Mouse (Mus musculus) colon, adult 2 months (tissue): ENCODE data around the gene Plppr4. TPM values are rescaled to one million over a fixed set of nuclear protein-coding genes. Genes with fewer than 3 reads are reported as not detected.

Experiments used
- polyA plus RNA-seq: library from polyadenylated mRNA; depleted of rRNA; stranded (reverse); fragments of >200 nt; gene quantifications from 2 replicates; pipeline ENCODE4 v1.2.3, GENCODE M21; 2012; rRNA removed

Gene Plppr4
- 0.03 and 0.29 TPM in 2 replicates for polyA plus RNA-seq

GRCm38 (mm10) chr3:117360528-117360927, at the start of gene Plppr4:
Plppr4 (minus strand) TSS chr3:117360876.

Other genes with a start within 250 kb of the Plppr4 start
- 0.41 and 0.42 TPM in 2 replicates for gene Plppr5, start 214.0 kb upstream of the Plppr4 start, polyA plus RNA-seq